Mouse (Mus musculus) CH12.LX (cell line): Measurements from ENCODE around the gene Tatdn2. TPM values are rescaled to one million over a fixed set of nuclear protein-coding genes. Genes with fewer than 3 reads are reported as not detected.
A peak's percentile ranks its signal among the peaks of the same experiment; 100 is the strongest.

ENCODE experiments used
- DNase-seq: peaks from one replicate; pipeline ENCODE4 v3.0.0-alpha.2; 2013; ENCODE audit errors: extremely low read depth
- H3K27ac ChIP-seq: 2 replicates; pipeline ENCODE4 v1.5.1; 2012; ENCODE audit warnings: low read depth, mild to moderate bottlenecking, control low read depth, moderate library complexity; ENCODE audit not compliant: insufficient read depth
- H3K27me3 ChIP-seq: replicated peaks from 2 replicates; pipeline ENCODE3; 2012; ENCODE audit warnings: inconsistent platforms
- H3K36me3 ChIP-seq, 2 experiments: replicated peaks in 1 of 2; 2 replicates each; pipeline versions ENCODE3 to v1.6.1; 2012; ENCODE audit warnings: inconsistent platforms in 1 of 2, low read length in 1 of 2, mild to moderate bottlenecking in 1 of 2, mixed read lengths in 1 of 2, moderate library complexity in 1 of 2; ENCODE audit not compliant: control insufficient read depth in 1 of 2, insufficient read depth in 1 of 2
- H3K4me1 ChIP-seq, 2 experiments: 2 replicates each; pipeline ENCODE4 v1.6.1; 2012; ENCODE audit warnings: inconsistent platforms in 1 of 2, moderate library complexity in 1 of 2; ENCODE audit not compliant: insufficient read depth in 2 of 2, control insufficient read depth in 1 of 2
- H3K4me2 ChIP-seq: 2 replicates; pipeline ENCODE4 v1.6.1; 2012; ENCODE audit warnings: low read depth, mild to moderate bottlenecking, control low read depth; ENCODE audit not compliant: poor library complexity, insufficient read depth, severe bottlenecking
- H3K4me3 ChIP-seq, 3 experiments: fragments of 150-350 bp in 1 of 3; sonication (generic) in 1 of 3; replicated peaks in 1 of 3; 2 replicates each; pipeline versions ENCODE3 to v1.5.1; 2011 to 2012; ENCODE audit warnings: low read depth in 2 of 3, low read length in 2 of 3, mild to moderate bottlenecking in 2 of 3, moderate library complexity in 2 of 3, control low read depth in 1 of 3, improper control_type of control experiment in 1 of 3, inconsistent platforms in 1 of 3, mixed read lengths in 1 of 3; ENCODE audit not compliant: poor library complexity in 1 of 3
- H3K79me2 ChIP-seq: replicated peaks from 2 replicates; pipeline ENCODE4 v1.6.1; 2012; ENCODE audit warnings: mild to moderate bottlenecking, moderate library complexity; ENCODE audit not compliant: control insufficient read depth, poor library complexity, insufficient read depth, severe bottlenecking; ENCODE audit errors: extremely low read depth
- H3K9ac ChIP-seq: 2 replicates; pipeline ENCODE4 v1.6.1; 2012; ENCODE audit warnings: low read depth, mild to moderate bottlenecking, control low read depth, moderate library complexity; ENCODE audit not compliant: insufficient read depth
- H3K9me3 ChIP-seq: replicated peaks from 2 replicates; pipeline ENCODE3; 2012; ENCODE audit warnings: low read length, inconsistent platforms, mixed read lengths
- ELF1 ChIP-seq: IDR thresholded peaks from 2 replicates; pipeline ENCODE4 v1.6.1; 2014; ENCODE audit warnings: low read depth, mild to moderate bottlenecking, inconsistent platforms, low read length, improper control_type of control experiment
- IRF4 ChIP-seq: IDR thresholded peaks from 2 replicates; pipeline ENCODE4 v1.6.1; 2014; ENCODE audit warnings: low read depth, mild to moderate bottlenecking, inconsistent platforms, low read length, improper control_type of control experiment
- JUN ChIP-seq: IDR thresholded peaks from 2 replicates; pipeline ENCODE4 v1.6.1; 2011; ENCODE audit warnings: low read depth, mild to moderate bottlenecking, low read length, improper control_type of control experiment, moderate library complexity; ENCODE audit not compliant: insufficient read depth
- JUND ChIP-seq: conservative IDR thresholded peaks from 2 replicates; pipeline ENCODE4 v1.6.1; 2011; ENCODE audit warnings: low read depth, low read length, improper control_type of control experiment
- MAFK ChIP-seq: IDR thresholded peaks from 2 replicates; pipeline ENCODE4 v1.6.1; 2011; ENCODE audit warnings: low read length, improper control_type of control experiment; ENCODE audit not compliant: insufficient replicate concordance
- MXI1 ChIP-seq: IDR thresholded peaks from 2 replicates; pipeline ENCODE4 v1.6.1; 2011; ENCODE audit warnings: mild to moderate bottlenecking, low read depth, low read length, improper control_type of control experiment
- MYC ChIP-seq: IDR thresholded peaks from 2 replicates; pipeline ENCODE4 v1.6.1; 2011; ENCODE audit warnings: low read depth, mild to moderate bottlenecking, improper control_type of control experiment, low read length
- NRF1 ChIP-seq: IDR thresholded peaks from 2 replicates; pipeline ENCODE4 v1.6.1; 2014; ENCODE audit warnings: low read depth, mild to moderate bottlenecking, inconsistent platforms, low read length, improper control_type of control experiment, moderate library complexity
- RAD21 ChIP-seq: IDR thresholded peaks from 2 replicates; pipeline ENCODE4 v1.6.1; 2011; ENCODE audit warnings: low read depth, mild to moderate bottlenecking, low read length, improper control_type of control experiment, moderate library complexity
- RCOR1 ChIP-seq: conservative IDR thresholded peaks from 2 replicates; pipeline ENCODE4 v1.6.1; 2012; ENCODE audit warnings: low read depth, mild to moderate bottlenecking, inconsistent platforms, low read length, improper control_type of control experiment
- SIN3A ChIP-seq: IDR thresholded peaks from 2 replicates; pipeline ENCODE4 v1.6.1; 2012; ENCODE audit warnings: low read length, improper control_type of control experiment, inconsistent platforms
- TBP ChIP-seq: conservative IDR thresholded peaks from 2 replicates; pipeline ENCODE4 v1.6.1; 2011; ENCODE audit warnings: low read depth, low read length, improper control_type of control experiment
- TCF12 ChIP-seq: IDR thresholded peaks from 2 replicates; pipeline ENCODE4 v1.6.1; 2014; ENCODE audit warnings: low read depth, mild to moderate bottlenecking, inconsistent platforms, low read length, improper control_type of control experiment
- UBTF ChIP-seq: IDR thresholded peaks from 2 replicates; pipeline ENCODE4 v1.6.1; 2012; ENCODE audit warnings: low read depth, mild to moderate bottlenecking, inconsistent platforms, low read length, improper control_type of control experiment, moderate library complexity
- ZMIZ1 ChIP-seq: IDR thresholded peaks from 2 replicates; pipeline ENCODE4 v1.6.1; 2012; ENCODE audit warnings: low read depth, mild to moderate bottlenecking, inconsistent platforms, low read length, improper control_type of control experiment
- ZNF384 ChIP-seq: IDR thresholded peaks from 2 replicates; pipeline ENCODE4 v1.6.1; 2012; ENCODE audit warnings: low read depth, low read length, improper control_type of control experiment, inconsistent platforms
- dilution Hi-C: fragments of 300-500 bp; cut with MboI; formaldehyde crosslinking; loops from 2 replicates; pipeline ENCODE4 v1.14.3; 2020; ENCODE audit warnings: low sequenced_read_pairs; ENCODE audit not compliant: extremely low pct_unique_long_range_greater_than_20kb, extremely low pct_ligation_motif_present
- in situ Hi-C: fragments of 300-500 bp; cut with MboI; formaldehyde crosslinking; loops from 3 replicates; pipeline ENCODE4 v1.14.3; 2019; ENCODE audit warnings: low sequenced_read_pairs, low pct_ligation_motif_present, low pct_unique_long_range_greater_than_20kb, mixed read lengths
- polyA plus RNA-seq: library from polyadenylated mRNA; unstranded; fragments of >175 nt; gene quantifications from 2 replicates; pipeline ENCODE4 v1.2.1, GENCODE M21; 2012; ENCODE audit warnings: low read depth; ENCODE audit not compliant: insufficient read length
- total RNA-seq, 2 experiments: library from RNA; depleted of rRNA; stranded (reverse); fragments of 300-350 nt in 1 of 2; fragments of >200 nt in 1 of 2; gene quantifications; 2 replicates each; pipeline ENCODE4 v1.2.3; 2012 to 2014

Tatdn2 gene
- total and polyA plus RNA-seq, 3 experiments, result 35.1 to 58.0 (median 35.5) TPM

- H3K4me2 ChIP-seq, result no peak overlapping the region
- no peak overlapping the region for H3K9ac ChIP-seq
- dilution Hi-C loops, result no loop called here
- peaks cover 41 to 79% of the 10 kb centered on the region in 2 experiments for H3K36me3 ChIP-seq
- TF ChIP-seq IRF4 (no peak; the same call in 1 of the 2 replicates), ELF1 (0 out of 2 replicates have a peak, but pooled peaks have one; percentile 11), ZMIZ1 (0 out of 2 replicates have a peak, but pooled peaks have one; percentile 28)
- in situ Hi-C loops, result no loop called here
- H3K27ac ChIP-seq, result peak overlapping the region; percentile 42
- DNase-seq, result no peak
- H3K4me1 ChIP-seq, result peaks cover 9 to 77% of the 10 kb centered on the region in 2 experiments
- no peaks in the 10 kb centered on the region for H3K9me3 ChIP-seq
- H3K4me3 ChIP-seq, result no peak overlapping the region
- H3K27me3 ChIP-seq, result no peaks in the 10 kb centered on the region
- H3K79me2 ChIP-seq, result peaks cover 31% of the 10 kb centered on the region
These were observed 47.3 kb upstream of the Tatdn2 start for GRCm38 (mm10) chr6:113649346-113650196.

DNA sequence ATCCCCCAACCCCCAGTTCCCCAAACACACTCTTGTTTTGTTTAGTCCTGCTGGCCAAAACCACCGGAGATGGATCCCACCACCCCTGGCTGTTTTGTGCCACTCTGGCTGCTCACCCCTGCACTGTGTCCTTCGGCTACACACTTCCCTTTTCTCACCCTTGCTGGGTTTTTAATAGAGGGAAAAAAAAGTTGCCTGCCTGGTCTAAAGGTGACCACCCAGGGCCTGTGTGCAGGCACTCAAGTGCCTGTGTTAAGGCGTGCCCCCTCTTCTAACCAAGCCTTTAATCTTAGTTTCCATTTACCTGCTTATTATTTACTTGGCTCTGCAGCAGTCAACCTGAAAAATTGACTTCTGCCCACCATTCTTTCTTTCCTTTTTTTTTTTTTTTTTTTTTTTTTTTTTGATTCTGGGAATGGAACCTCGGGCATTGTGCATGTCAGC is 46.6 kb upstream of the Tatdn2 start:
- in situ Hi-C loops, result no loop called here
- Histone ChIP-seq H3K27me3 (no peaks in the 10 kb centered on the region), H3K36me3 (peaks cover 46 to 81% of the 10 kb centered on the region in 2 experiments), H3K9me3 (no peaks in the 10 kb centered on the region), H3K4me2 (no peak overlapping the region; the same call in 1 of the 2 replicates), H3K4me1 (peaks cover 9 to 77% of the 10 kb centered on the region in 2 experiments), H3K27ac (peak overlapping the region; percentile 42), H3K79me2 (peaks cover 25% of the 10 kb centered on the region), H3K4me3 (no peak overlapping the region), H3K9ac (no peak overlapping the region)
- no peak for DNase-seq
- TF ChIP-seq TCF12 (no peak), SIN3A (no peak), IRF4 (no peak; the same call in 1 of the 2 replicates), JUND (no peak), RAD21 (no peak), ZNF384 (peak; percentile 66), MYC (no peak)
- dilution Hi-C loops, result no loop called here

- Histone ChIP-seq H3K4me1 (peaks cover 7 to 75% of the 10 kb centered on the region in 2 experiments; a peak in 3 of 4 replicates), H3K4me3 (no peak overlapping the region), H3K36me3 (peaks cover 50 to 86% of the 10 kb centered on the region in 2 experiments), H3K4me2 (no peak overlapping the region), H3K9me3 (peaks cover 4% of the 10 kb centered on the region), H3K27ac (no peak overlapping the region), H3K9ac (no peak overlapping the region), H3K27me3 (no peaks in the 10 kb centered on the region), H3K79me2 (peaks cover 27% of the 10 kb centered on the region)
- in situ Hi-C loops, result no loop called here
- dilution Hi-C loops, result no loop called here
- DNase-seq, result no peak
- no peak for TF ChIP-seq RCOR1
- TF ChIP-seq MAFK, result no peak
- TF ChIP-seq ELF1, result no peak
- TF ChIP-seq TBP, result no peak
- TF ChIP-seq ZMIZ1, result no peak
- no peak for TF ChIP-seq NRF1
- no peak for TF ChIP-seq UBTF
- TF ChIP-seq JUN, result no peak
- no peak for TF ChIP-seq MXI1
These were observed 45.2 kb upstream of the Tatdn2 start for GRCm38 (mm10) chr6:113651626-113652025.
